In genomic region chr14:31383470-31384050, GRCm38 (mm10) we compare ENCODE assay signal across 11 mouse cellular contexts. TPM values are rescaled to one million over a fixed set of nuclear protein-coding genes. Genes with fewer than 3 reads are reported as not detected.
A peak's percentile ranks its signal among the peaks of the same experiment; 100 is the strongest.
DNase-seq lines count a peak whose midpoint lies in the region; ATAC-seq lines count a peak whose summit lies in the region.
"Had no signal": no experiment of that assay in that cellular context is flagged by ENCODE, and none has a peak within 500 bp of the region (broad histone marks: within the 10 kb centered on the region; RNA-seq: fewer than 3 reads in every experiment).

No protein-coding gene starts in this region.

- no peak overlapping the region for H3K4me2 ChIP-seq in heart, embryonic 12.5 days
- H3K4me2 ChIP-seq: embryonic facial prominence, embryonic 13.5 days had no signal

- no peaks in the 10 kb centered on the region for H3K27me3 ChIP-seq in heart, embryonic 12.5 days (replicated peaks)
- H3K27me3 ChIP-seq: embryonic facial prominence, embryonic 13.5 days had no signal

- H3K9me3 ChIP-seq in heart, embryonic 12.5 days (replicated peaks), result peaks cover 5% of the 10 kb centered on the region; the same call in 1 of the 2 replicates
- H3K9me3 ChIP-seq: embryonic facial prominence, embryonic 13.5 days had no signal

- no peak overlapping the region for H3K4me3 ChIP-seq in heart, embryonic 12.5 days
- H3K4me3 ChIP-seq: embryonic facial prominence, embryonic 13.5 days had no signal

- H3K9ac ChIP-seq in heart, embryonic 12.5 days, result no peak overlapping the region
- H3K9ac ChIP-seq: embryonic facial prominence, embryonic 13.5 days had no signal

- whole genome bisulfite sequencing in heart, embryonic 12.5 days, result 86% methylated on average over 11 of the region's 11 CpGs

- DNase-seq in heart, postnatal 4 days, result peak; percentile 3
- DNase-seq in cerebellum, adult 18-20 months, result peak; percentile 68 to 69
- DNase-seq in layer of hippocampus, adult 18-20 months (ENCODE audit: low spot score in 2 of 2), result peak; percentile 79 to 88
- peak; percentile 80 to 82 for DNase-seq in right cerebral cortex, adult 2 months (ENCODE audit: low spot score in 2 of 2)
- DNase-seq in adrenal gland, postnatal 36 days, result no peak
- DNase-seq in adipocyte (ENCODE audit: low spot score), result no peak
- DNase-seq: liver had no signal

- peaks cover 15% of the 10 kb centered on the region for H3K36me3 ChIP-seq in heart, embryonic 12.5 days

- H3K27ac ChIP-seq in heart, embryonic 12.5 days (ENCODE audit: poor library complexity, severe bottlenecking), result no peak overlapping the region
- H3K27ac ChIP-seq: embryonic facial prominence, embryonic 13.5 days; macrophage had no signal

- peaks cover 42% of the 10 kb centered on the region for H3K4me1 ChIP-seq in heart, embryonic 12.5 days (replicated peaks)

- no peak for ATAC-seq in heart, embryonic 12.5 days (ENCODE audit: insufficient number of reproducible peaks, low FRiP score)
- ATAC-seq in activated CD4-positive, CD25-positive, alpha-beta regulatory T cell, adult 4 months, result no peak

RNA-seq across cellular contexts. Expression of gene Capn7, which starts 47.1 kb away (rescaled TPM):
- 10 to 100 TPM; 36.1 to 36.7 TPM for total RNA-seq in heart, postnatal 4 days (2021)
- 42.7 and 42.9 TPM in 2 replicates for polyA plus RNA-seq in heart, embryonic 12.5 days (2016; fragmentation: Nextera tagmentation; extraction: Ambion mirVana)
- 10 to 100 TPM; 37.6 to 41.5 TPM for total RNA-seq in layer of hippocampus, adult 18-20 months (2021)
- total RNA-seq in adrenal gland, postnatal 36 days (2021), result 10 to 100 TPM; 43.5 to 45.0 TPM
- 10 to 100 TPM; 18.1 to 18.6 TPM for polyA plus RNA-seq in activated CD4-positive, CD25-positive, alpha-beta regulatory T cell, adult 4 months (2017; shearing (Covaris generic))

RNA-seq across cellular contexts. Expression of gene Sh3bp5, which starts 52.3 kb away (rescaled TPM):
- total RNA-seq in heart, postnatal 4 days (2021), result 10 to 100 TPM; 78.7 to 80.1 TPM
- 29.9 and 30.2 TPM in 2 replicates for polyA plus RNA-seq in heart, embryonic 12.5 days (2016; fragmentation: Nextera tagmentation; extraction: Ambion mirVana)
- 100 to 1,000 TPM; 158 to 165 TPM for total RNA-seq in layer of hippocampus, adult 18-20 months (2021)
- 100 to 1,000 TPM; 147 to 211 TPM for total RNA-seq in adrenal gland, postnatal 36 days (2021)
- polyA plus RNA-seq in activated CD4-positive, CD25-positive, alpha-beta regulatory T cell, adult 4 months (2017; shearing (Covaris generic)), result 10 to 100 TPM; 13.1 to 13.9 TPM

RNA-seq across cellular contexts. Expression of gene Dnah1, which starts 59.9 kb away (rescaled TPM):
- total RNA-seq in heart, postnatal 4 days (2021), result under 1 TPM; 0.21 to 0.29 TPM
- polyA plus RNA-seq in heart, embryonic 12.5 days (2016; fragmentation: Nextera tagmentation; extraction: Ambion mirVana), result 1.3 and 1.5 TPM in 2 replicates
- 1 to 10 TPM; 3.7 to 4.9 TPM for total RNA-seq in layer of hippocampus, adult 18-20 months (2021)
- 1 to 10 TPM; 1.5 to 1.7 TPM for total RNA-seq in adrenal gland, postnatal 36 days (2021)
- under 1 TPM in 1 of 2 experiments, not detected in 1; 0.04 TPM for polyA plus RNA-seq in activated CD4-positive, CD25-positive, alpha-beta regulatory T cell, adult 4 months (2017; shearing (Covaris generic))
- polyA plus RNA-seq: macrophage had no signal

Comparison
In these comparisons a context has a peak if more than half of its experiments do, and no peak if none do; other contexts are left out.
1. DNase-seq: peak in heart, postnatal 4 days (single experiment), cerebellum, adult 18-20 months (2 of 2), layer of hippocampus, adult 18-20 months (2 of 2) and right cerebral cortex, adult 2 months (2 of 2); none in adrenal gland, postnatal 36 days (0 of 2) and adipocyte (single experiment).